Mouse (Mus musculus) heart, adult 2 months (tissue): ENCODE measurements around the gene Slc35g3. TPM values are rescaled to one million over a fixed set of nuclear protein-coding genes. Genes with fewer than 3 reads are reported as not detected.

ENCODE experiments used
- DNase-seq, 2 experiments: peaks; one replicate each; pipeline ENCODE4 v3.0.0; 2021
- H3K27ac ChIP-seq: fragments of 200-600 bp; 2 replicates; pipeline ENCODE4 v1.8.1; 2022
- H3K27me3 ChIP-seq: fragments of 200-500 bp; 2 replicates; pipeline ENCODE4 v1.6.1; 2012; ENCODE audit warnings: mild to moderate bottlenecking, low read length, inconsistent platforms, mixed read lengths; ENCODE audit not compliant: control insufficient read depth, insufficient read depth
- H3K36me3 ChIP-seq: fragments of 200-500 bp; 2 replicates; pipeline ENCODE4 v1.6.1; 2012; ENCODE audit warnings: low read length, inconsistent platforms; ENCODE audit not compliant: control insufficient read depth, insufficient read depth
- H3K4me1 ChIP-seq: fragments of 200-500 bp; 2 replicates; pipeline ENCODE4 v1.6.1; 2011; ENCODE audit warnings: low read length; ENCODE audit not compliant: control insufficient read depth, insufficient read depth
- H3K4me3 ChIP-seq: fragments of 200-600 bp; 2 replicates; pipeline ENCODE4 v1.8.1; 2022
- H3K79me2 ChIP-seq: fragments of 200-500 bp; replicated peaks from 2 replicates; pipeline ENCODE4 v1.6.1; 2012; ENCODE audit warnings: mild to moderate bottlenecking, inconsistent platforms, low read length, moderate library complexity, mixed read lengths; ENCODE audit not compliant: control insufficient read depth, insufficient read depth
- H3K9ac ChIP-seq: fragments of 200-500 bp; 2 replicates; pipeline ENCODE4 v1.6.1; 2012; ENCODE audit warnings: low read depth, mild to moderate bottlenecking, control low read depth, inconsistent platforms, low read length, mixed read lengths
- CTCF ChIP-seq: fragments of 200-600 bp; IDR thresholded peaks from 2 replicates; pipeline ENCODE4 v1.8.1; 2022; ENCODE audit warnings: antibody characterized with exemption, mild to moderate bottlenecking, moderate library complexity
- EP300 ChIP-seq: fragments of 200-500 bp; IDR thresholded peaks from 2 replicates; pipeline ENCODE4 v1.6.1; 2011; ENCODE audit warnings: low read depth, low read length, control low read depth; ENCODE audit not compliant: insufficient read depth
- POLR2A ChIP-seq: fragments of 200-500 bp; IDR thresholded peaks from 2 replicates; pipeline ENCODE4 v1.6.1; 2011; ENCODE audit warnings: mild to moderate bottlenecking, low read depth, low read length, control low read depth; ENCODE audit not compliant: insufficient read depth
- WGBS: fragments of 180-500 bp; shearing (Covaris S2); methylation state at CpG from one replicate; pipeline ENCODE4 v1.1.7; 2018; 5-methylcytosine and 5-hydroxymethylcytosine counted together
- intact Hi-C: fragments of 180-260 bp; cut with DNase I; formaldehyde crosslinking; loops from one replicate; pipeline ENCODE4 v1.15.1; 2025
- polyA plus RNA-seq: library from polyadenylated mRNA; depleted of rRNA; stranded (reverse); fragments of >200 nt; gene quantifications from 2 replicates; pipeline ENCODE4 v1.2.3, GENCODE M21; 2012
- total RNA-seq, 2 experiments: library from RNA; stranded (reverse); gene quantifications; 2 replicates each; pipeline ENCODE4 v1.2.3; 2021

Slc35g3 gene
- total and polyA plus RNA-seq, 3 experiments: 0.35 TPM; not detected in 2

- no peak for DNase-seq
- no peaks in the 10 kb centered on the region for H3K36me3 ChIP-seq
- H3K4me1 ChIP-seq: 0 out of 2 replicates have a peak, but pooled peaks cover 1% of the 10 kb centered on the region
- H3K4me3 ChIP-seq: no peak overlapping the region
- H3K27ac ChIP-seq: no peak overlapping the region
- no peaks in the 10 kb centered on the region for H3K79me2 ChIP-seq
- H3K27me3 ChIP-seq: no peaks in the 10 kb centered on the region
- 71% methylated on average over 5 of the region's 5 CpGs for WGBS
- intact Hi-C loops: no loop called here
- TF ChIP-seq CTCF (no peak), EP300 (no peak), POLR2A (no peak)
- no peak overlapping the region for H3K9ac ChIP-seq
Measured at GRCm38 (mm10) chr11:69793429-69793828, 31.7 kb upstream of the Slc35g3 start.

GRCm38 (mm10) chr11:69791420-69791819, 29.7 kb upstream of the Slc35g3 start:
- H3K4me1 ChIP-seq: 0 out of 2 replicates have a peak, but pooled peaks cover 1% of the 10 kb centered on the region
- no peak overlapping the region for H3K9ac ChIP-seq
- H3K27ac ChIP-seq: no peak overlapping the region
- TF ChIP-seq POLR2A (no peak), CTCF (no peak), EP300 (no peak)
- no peak for DNase-seq
- H3K79me2 ChIP-seq: no peaks in the 10 kb centered on the region
- intact Hi-C loops: no loop called here
- WGBS: 53% methylated on average over 5 of the region's 5 CpGs
- no peaks in the 10 kb centered on the region for H3K36me3 ChIP-seq
- H3K27me3 ChIP-seq: no peaks in the 10 kb centered on the region
- no peak overlapping the region for H3K4me3 ChIP-seq

- WGBS: 61% methylated on average over 5 of the region's 5 CpGs
- Histone ChIP-seq H3K36me3 (no peaks in the 10 kb centered on the region), H3K4me3 (no peak overlapping the region), H3K79me2 (no peaks in the 10 kb centered on the region), H3K27me3 (no peaks in the 10 kb centered on the region), H3K4me1 (peaks cover 1% of the 10 kb centered on the region; the same call in 1 of the 2 replicates), H3K27ac (no peak overlapping the region), H3K9ac (no peak overlapping the region)
- no peak for TF ChIP-seq EP300
- intact Hi-C loops: no loop called here
- DNase-seq: no peak
Measured at GRCm38 (mm10) chr11:69789431-69789830, 27.7 kb upstream of the Slc35g3 start.

- Histone ChIP-seq H3K9ac (no peak overlapping the region), H3K4me1 (peaks cover 1% of the 10 kb centered on the region; the same call in 1 of the 2 replicates), H3K79me2 (no peaks in the 10 kb centered on the region), H3K36me3 (no peaks in the 10 kb centered on the region), H3K27ac (no peak overlapping the region), H3K27me3 (no peaks in the 10 kb centered on the region), H3K4me3 (no peak overlapping the region)
- intact Hi-C loops: no loop called here
- no peak for DNase-seq
- WGBS: 94% methylated on average over 5 of the region's 5 CpGs
- TF ChIP-seq EP300 (no peak), POLR2A (no peak), CTCF (no peak)
Measured at GRCm38 (mm10) chr11:69787306-69787705, 25.5 kb upstream of the Slc35g3 start.

DNA sequence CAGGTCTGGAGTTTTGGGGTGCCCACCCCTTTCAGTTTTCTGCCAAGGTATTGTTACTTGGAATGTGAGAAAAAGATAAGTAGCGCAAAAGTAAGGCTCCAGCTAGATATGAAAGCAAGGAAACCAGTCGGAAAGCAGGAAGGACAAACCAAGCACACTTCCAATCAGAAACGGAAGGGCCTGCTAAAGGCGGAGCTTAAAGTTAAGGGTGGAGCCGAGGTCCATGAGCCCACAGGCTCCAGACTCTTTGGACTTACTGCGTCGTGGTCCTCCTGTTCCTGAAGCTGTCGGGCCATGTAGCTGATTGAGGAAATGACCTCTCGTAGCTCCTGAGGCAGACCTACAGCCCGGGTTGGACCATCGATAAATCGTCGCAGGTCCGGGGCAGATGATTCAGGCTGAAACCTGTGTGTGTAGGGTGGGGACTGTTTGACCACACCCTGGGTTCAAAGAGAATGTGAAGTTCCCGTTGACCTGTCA, 23.1 kb upstream of the Slc35g3 start:
- Histone ChIP-seq H3K9ac (peak overlapping the region; percentile 14), H3K27ac (peak overlapping the region; percentile 56), H3K36me3 (no peaks in the 10 kb centered on the region), H3K4me1 (peaks cover 1% of the 10 kb centered on the region; the same call in 1 of the 2 replicates), H3K79me2 (no peaks in the 10 kb centered on the region), H3K27me3 (no peaks in the 10 kb centered on the region), H3K4me3 (peak overlapping the region; percentile 36)
- WGBS: 17% methylated on average over 15 of the region's 15 CpGs
- intact Hi-C loops: no loop called here
- peak; percentile 88 for TF ChIP-seq POLR2A
- peak; percentile 34; the same call in 1 of the 2 replicates for TF ChIP-seq EP300
- no peak for TF ChIP-seq CTCF
- peak; percentile 67 to 74 for DNase-seq

GRCm38 (mm10) chr11:69781828-69782227, 20.1 kb upstream of the Slc35g3 start:
- H3K4me3 ChIP-seq: no peak overlapping the region
- TF ChIP-seq CTCF: no peak
- no peak for TF ChIP-seq POLR2A
- no peak for TF ChIP-seq EP300
- H3K27me3 ChIP-seq: no peaks in the 10 kb centered on the region
- no peaks in the 10 kb centered on the region for H3K79me2 ChIP-seq
- H3K27ac ChIP-seq: no peak overlapping the region
- no peak overlapping the region for H3K9ac ChIP-seq
- no peaks in the 10 kb centered on the region for H3K36me3 ChIP-seq
- WGBS: 54% methylated on average over 4 of the region's 4 CpGs
- intact Hi-C loops: no loop called here
- DNase-seq: no peak
- H3K4me1 ChIP-seq: peaks cover 1% of the 10 kb centered on the region; the same call in 1 of the 2 replicates
